Mouse (Mus musculus) E14TG2a.4 (cell line): ENCODE measurements at regions not wholly inside any gene's neighbourhood (a gene's known extent, or its start where the extent isn't known, plus 50 kb on each side); places are given as distances from the start of the nearest gene placed in this dataset.

Experiments
- H3K27me3 ChIP-seq: 2 replicates; pipeline ENCODE4 v1.6.1; 2014; ENCODE audit warnings: low read length, control low read depth; ENCODE audit not compliant: insufficient read depth
- H3K36me3 ChIP-seq: 2 replicates; pipeline ENCODE4 v1.6.1; 2014; ENCODE audit warnings: low read length, control low read depth; ENCODE audit not compliant: insufficient read depth
- H3K4me1 ChIP-seq: replicated peaks from 2 replicates; pipeline ENCODE4 v1.6.1; 2014; ENCODE audit warnings: low read depth, low read length, control low read depth
- H3K4me3 ChIP-seq: replicated peaks from 2 replicates; pipeline ENCODE4 v1.5.1; 2014; ENCODE audit warnings: mild to moderate bottlenecking, low read length
- H3K9me3 ChIP-seq: 2 replicates; pipeline ENCODE4 v1.6.1; 2014; ENCODE audit warnings: low read length, control low read depth
- CTCF ChIP-seq: conservative IDR thresholded peaks from 2 replicates; pipeline ENCODE4 v1.5.1; 2014; ENCODE audit warnings: low read length
- NANOG ChIP-seq: IDR thresholded peaks from 2 replicates; pipeline ENCODE4 v1.6.1; 2014; ENCODE audit warnings: borderline replicate concordance, low read length, mixed read lengths
- POU5F1 ChIP-seq: IDR thresholded peaks from 2 replicates; pipeline ENCODE4 v1.6.1; 2014; ENCODE audit warnings: low read length, borderline replicate concordance

GRCm38 (mm10) chr9:30697533-30697932 lies 224.7 kb downstream of the Adamts15 start:
- Histone ChIP-seq H3K4me3 (no peak overlapping the region), H3K4me1 (no peaks in the 10 kb centered on the region), H3K36me3 (no peaks in the 10 kb centered on the region), H3K9me3 (no peaks in the 10 kb centered on the region), H3K27me3 (no peaks in the 10 kb centered on the region)
- TF ChIP-seq POU5F1 (no peak), NANOG (no peak), CTCF (no peak)

GRCm38 (mm10) chr9:30668095-30668494 lies 241.2 kb downstream of the Snx19 start:
- no peak for TF ChIP-seq NANOG
- TF ChIP-seq CTCF: no peak
- TF ChIP-seq POU5F1: no peak
- H3K9me3 ChIP-seq: peaks cover 52% of the 10 kb centered on the region
- H3K4me3 ChIP-seq: no peak overlapping the region
- H3K4me1 ChIP-seq: no peaks in the 10 kb centered on the region
- no peaks in the 10 kb centered on the region for H3K27me3 ChIP-seq
- no peaks in the 10 kb centered on the region for H3K36me3 ChIP-seq

GRCm38 (mm10) chr9:30662456-30662855 lies 235.5 kb downstream of the Snx19 start:
- H3K4me1 ChIP-seq: no peaks in the 10 kb centered on the region
- no peak overlapping the region for H3K4me3 ChIP-seq
- peaks cover 48% of the 10 kb centered on the region for H3K9me3 ChIP-seq
- H3K27me3 ChIP-seq: no peaks in the 10 kb centered on the region
- no peaks in the 10 kb centered on the region for H3K36me3 ChIP-seq
- no peak for TF ChIP-seq NANOG
- TF ChIP-seq CTCF: no peak
- TF ChIP-seq POU5F1: no peak

GRCm38 (mm10) chr9:30653961-30654360 lies 227.1 kb downstream of the Snx19 start:
- Histone ChIP-seq H3K36me3 (no peaks in the 10 kb centered on the region), H3K9me3 (peaks cover 28% of the 10 kb centered on the region), H3K4me1 (no peaks in the 10 kb centered on the region), H3K4me3 (no peak overlapping the region), H3K27me3 (no peaks in the 10 kb centered on the region)
- TF ChIP-seq NANOG: no peak
- TF ChIP-seq CTCF: no peak
- TF ChIP-seq POU5F1: no peak

GRCm38 (mm10) chr9:30653210-30653609 lies 226.3 kb downstream of the Snx19 start:
- H3K36me3 ChIP-seq: no peaks in the 10 kb centered on the region
- H3K4me3 ChIP-seq: no peak overlapping the region
- no peaks in the 10 kb centered on the region for H3K27me3 ChIP-seq
- TF ChIP-seq CTCF (no peak), NANOG (no peak), POU5F1 (no peak)
- H3K9me3 ChIP-seq: peaks cover 31% of the 10 kb centered on the region
- no peaks in the 10 kb centered on the region for H3K4me1 ChIP-seq

- H3K27me3 ChIP-seq: no peaks in the 10 kb centered on the region
- no peaks in the 10 kb centered on the region for H3K36me3 ChIP-seq
- TF ChIP-seq POU5F1 (no peak), NANOG (no peak), CTCF (no peak)
- H3K4me1 ChIP-seq: no peaks in the 10 kb centered on the region
- H3K9me3 ChIP-seq: peaks cover 31% of the 10 kb centered on the region
- H3K4me3 ChIP-seq: no peak overlapping the region
Observed at GRCm38 (mm10) chr9:30649392-30650054, 222.6 kb downstream of the Snx19 start.

- Histone ChIP-seq H3K9me3 (peaks cover 20% of the 10 kb centered on the region), H3K36me3 (no peaks in the 10 kb centered on the region), H3K4me3 (no peak overlapping the region), H3K4me1 (peaks cover 7% of the 10 kb centered on the region; the same call in 1 of the 2 replicates), H3K27me3 (peaks cover 16% of the 10 kb centered on the region)
- TF ChIP-seq POU5F1: 0 out of 2 replicates have a peak, but pooled peaks have one; percentile 6
- 0 out of 2 replicates have a peak, but pooled peaks have one; percentile 4 for TF ChIP-seq NANOG
- TF ChIP-seq CTCF: no peak
Observed at GRCm38 (mm10) chr9:30633741-30634470, 207.0 kb downstream of the Snx19 start.

GRCm38 (mm10) chr9:30632164-30633146 lies 205.5 kb downstream of the Snx19 start:
- H3K4me1 ChIP-seq: peaks cover 7% of the 10 kb centered on the region; the same call in 1 of the 2 replicates
- no peak for TF ChIP-seq NANOG
- TF ChIP-seq CTCF: no peak
- no peak for TF ChIP-seq POU5F1
- no peaks in the 10 kb centered on the region for H3K36me3 ChIP-seq
- no peak overlapping the region for H3K4me3 ChIP-seq
- H3K9me3 ChIP-seq: peaks cover 20% of the 10 kb centered on the region
- peaks cover 16% of the 10 kb centered on the region for H3K27me3 ChIP-seq
